ENCODE assay signal across 9 mouse cellular contexts in the genomic region with DNA sequence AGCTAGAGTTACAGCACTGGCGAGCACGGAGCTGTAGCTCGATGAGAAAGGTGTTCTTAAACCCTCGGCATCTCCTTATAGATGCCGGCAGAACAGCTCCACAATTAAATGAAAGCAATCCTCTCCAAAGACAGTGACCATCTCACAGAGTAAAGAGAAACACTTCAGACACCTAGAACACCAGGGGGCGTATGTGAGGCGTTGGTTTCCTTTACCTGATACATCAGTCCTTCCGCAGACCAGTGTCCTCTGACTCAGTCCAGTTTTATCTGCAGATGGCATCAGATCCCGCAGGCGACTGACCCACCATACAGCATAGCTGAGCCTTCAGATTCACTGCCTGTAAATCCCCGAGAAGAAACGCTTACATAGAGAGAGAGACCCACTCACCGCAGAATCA. TPM values are rescaled to one million over a fixed set of nuclear protein-coding genes. Genes with fewer than 3 reads are reported as not detected.
DNase-seq lines count a peak whose midpoint lies in the region; ATAC-seq and TF ChIP-seq lines count a peak whose summit lies in the region.
"Had no signal": no experiment of that assay in that cellular context is flagged by ENCODE, and none has a peak within 500 bp of the region (broad histone marks: within the 10 kb centered on the region; RNA-seq: fewer than 3 reads in every experiment).

No protein-coding gene starts in this region.

- peak; percentile 27 for TF ChIP-seq CTCF in lung, adult 2 months (IDR thresholded peaks at IDR 0.05; ENCODE audit: insufficient read depth, low read length)

- no peaks in the 10 kb centered on the region; the same call in 1 of the 2 replicates for H3K27me3 ChIP-seq in kidney, embryonic 14.5 days (ENCODE audit: control insufficient read depth, insufficient read depth, low read length)
- H3K27me3 ChIP-seq: neural tube, embryonic 12.5 days had no signal

- H3K4me2 ChIP-seq in kidney, embryonic 14.5 days (replicated peaks; ENCODE audit: low read depth, low read length), result no peak overlapping the region
- H3K4me2 ChIP-seq: neural tube, embryonic 12.5 days had no signal

- H3K4me1 ChIP-seq in kidney, embryonic 14.5 days (ENCODE audit: control insufficient read depth, insufficient read depth, low read length), result peaks cover 5% of the 10 kb centered on the region; the same call in 1 of the 2 replicates
- H3K4me1 ChIP-seq in lung, adult 2 months (ENCODE audit: control insufficient read depth, insufficient read depth, low read length), result no peaks in the 10 kb centered on the region

- H3K9ac ChIP-seq in kidney, embryonic 14.5 days (ENCODE audit: low read depth, low read length), result no peak overlapping the region
- H3K9ac ChIP-seq: neural tube, embryonic 12.5 days had no signal

- ATAC-seq in kidney, embryonic 14.5 days (ENCODE audit: low FRiP score, low TSS enrichment), result no peak

- H3K27ac ChIP-seq in kidney, embryonic 14.5 days (ENCODE audit: low read depth, low read length), result no peak overlapping the region
- H3K27ac ChIP-seq: neural tube, embryonic 12.5 days had no signal

- DNase-seq in kidney, adult 18-20 months, result peak; percentile 67
- DNase-seq in cerebellum, adult 11-12 months, result peak; percentile 69
- DNase-seq in forelimb bud, embryonic 11.5 days (ENCODE audit: low read depth, low spot score), result peak; percentile 60
- DNase-seq in kidney, postnatal 4 days, result peak; percentile 86 to 88
- DNase-seq in lung, adult 2 months, result peak; percentile 66
- peak; percentile 59 for DNase-seq in ovary, postnatal 36 days (ENCODE audit: low spot score)
- DNase-seq in thymus, postnatal 25 days, result peak; percentile 75

- no peaks in the 10 kb centered on the region for H3K36me3 ChIP-seq in kidney, embryonic 14.5 days (ENCODE audit: control insufficient read depth, insufficient read depth, low read length)
- H3K36me3 ChIP-seq: neural tube, embryonic 12.5 days had no signal

- no peak overlapping the region for H3K4me3 ChIP-seq in kidney, embryonic 14.5 days (ENCODE audit: low read length)
- H3K4me3 ChIP-seq in lung, adult 2 months (replicated peaks; ENCODE audit: extremely low read depth, low read depth, low read length), result no peak overlapping the region
- H3K4me3 ChIP-seq: neural tube, embryonic 12.5 days had no signal

- 20% methylated on average over 13 of the region's 13 CpGs for WGBS in kidney, embryonic 14.5 days
- WGBS in lung, adult 2 months, result 17% methylated on average over 13 of the region's 13 CpGs

- H3K9me3 ChIP-seq in kidney, embryonic 14.5 days (ENCODE audit: control insufficient read depth, low read length), result no peaks in the 10 kb centered on the region
- H3K9me3 ChIP-seq: neural tube, embryonic 12.5 days had no signal

- TF ChIP-seq POLR2A in lung, adult 2 months (IDR thresholded peaks at IDR 0.05; ENCODE audit: borderline replicate concordance, extremely low read depth, low read depth, low read length), result no peak

RNA-seq across cellular contexts. Expression of gene Gucy2e, which starts 32.7 kb away (rescaled TPM):
- polyA plus RNA-seq in kidney, embryonic 14.5 days (2014; fragmentation: Nextera tagmentation; extraction: Ambion mirVana), result 0.07 and 0.11 TPM in 2 replicates
- not detected in 2 replicates for polyA plus RNA-seq in lung, adult 2 months (2012; rRNA removed)

RNA-seq across cellular contexts. Expression of gene Cntrob, which starts 54.0 kb away (rescaled TPM):
- 18.4 and 20.1 TPM in 2 replicates for polyA plus RNA-seq in kidney, embryonic 14.5 days (2014; fragmentation: Nextera tagmentation; extraction: Ambion mirVana)
- polyA plus RNA-seq in lung, adult 2 months (2012; rRNA removed), result 5.0 and 6.9 TPM in 2 replicates

RNA-seq across cellular contexts. Expression of gene Trappc1, which starts 54.2 kb away (rescaled TPM):
- polyA plus RNA-seq in kidney, embryonic 14.5 days (2014; fragmentation: Nextera tagmentation; extraction: Ambion mirVana), result 175 and 217 TPM in 2 replicates
- 26.7 and 48.5 TPM in 2 replicates for polyA plus RNA-seq in lung, adult 2 months (2012; rRNA removed)

RNA-seq across cellular contexts. Expression of gene Kcnab3, which starts 56.5 kb away (rescaled TPM):
- 1.4 and 3.2 TPM in 2 replicates for polyA plus RNA-seq in kidney, embryonic 14.5 days (2014; fragmentation: Nextera tagmentation; extraction: Ambion mirVana)
- 1.6 and 2.2 TPM in 2 replicates for polyA plus RNA-seq in lung, adult 2 months (2012; rRNA removed)
